Mouse (Mus musculus) kidney, embryonic 15.5 days (tissue): ENCODE data around the gene Gm5416. TPM values are rescaled to one million over a fixed set of nuclear protein-coding genes. Genes with fewer than 3 reads are reported as not detected.
"Not testable (repeated sequence)": the region's sequence is repeated elsewhere in the genome, so short reads cannot be mapped to it uniquely, and the experiment has no call there.

Source experiments
- ATAC-seq: fragments of 200-750 bp; cut with Nextera tagmentation; replicated peaks from 2 replicates; pipeline ENCODE4 v1.8.0; 2017; ENCODE audit warnings: moderate TSS enrichment; ENCODE audit not compliant: low FRiP score
- H3K27ac ChIP-seq: fragments of 300-500 bp; sonication (generic); 2 replicates; pipeline ENCODE4 v1.5.1; 2015; ENCODE audit warnings: mild to moderate bottlenecking, inconsistent platforms
- H3K27me3 ChIP-seq: fragments of 300-500 bp; sonication (generic); 2 replicates; pipeline ENCODE4 v1.6.1; 2015; ENCODE audit warnings: inconsistent platforms
- H3K36me3 ChIP-seq: fragments of 300-500 bp; sonication (generic); 2 replicates; pipeline ENCODE4 v1.6.1; 2015; ENCODE audit warnings: inconsistent platforms
- H3K4me1 ChIP-seq: fragments of 300-500 bp; sonication (generic); 2 replicates; pipeline ENCODE4 v1.6.1; 2015; ENCODE audit warnings: inconsistent platforms
- H3K4me2 ChIP-seq: fragments of 300-500 bp; sonication (generic); 2 replicates; pipeline ENCODE4 v1.6.1; 2015; ENCODE audit warnings: moderate library complexity, mild to moderate bottlenecking, inconsistent platforms
- H3K4me3 ChIP-seq: fragments of 300-500 bp; sonication (generic); replicated peaks from 2 replicates; pipeline ENCODE4 v1.5.1; 2015; ENCODE audit warnings: mild to moderate bottlenecking, inconsistent platforms
- H3K9ac ChIP-seq: fragments of 300-500 bp; sonication (generic); 2 replicates; pipeline ENCODE4 v1.6.1; 2015; ENCODE audit warnings: mild to moderate bottlenecking, inconsistent platforms
- H3K9me3 ChIP-seq: fragments of 300-500 bp; sonication (generic); replicated peaks from 2 replicates; pipeline ENCODE4 v1.6.1; 2016; ENCODE audit warnings: inconsistent platforms
- WGBS: fragments of 180-500 bp; shearing (Covaris S2); methylation state at CpG from one replicate; pipeline ENCODE4 v1.1.7; 2015; ENCODE audit warnings: mixed read lengths; 5-methylcytosine and 5-hydroxymethylcytosine counted together
- polyA plus RNA-seq: library from polyadenylated mRNA; unstranded; fragments of >200 nt; fragmentation: Nextera tagmentation; extraction: Ambion mirVana; gene quantifications from 2 replicates; pipeline ENCODE4 v1.2.1, GENCODE M21; 2015

Gm5416 gene
- not detected in 2 replicates for polyA plus RNA-seq

DNA sequence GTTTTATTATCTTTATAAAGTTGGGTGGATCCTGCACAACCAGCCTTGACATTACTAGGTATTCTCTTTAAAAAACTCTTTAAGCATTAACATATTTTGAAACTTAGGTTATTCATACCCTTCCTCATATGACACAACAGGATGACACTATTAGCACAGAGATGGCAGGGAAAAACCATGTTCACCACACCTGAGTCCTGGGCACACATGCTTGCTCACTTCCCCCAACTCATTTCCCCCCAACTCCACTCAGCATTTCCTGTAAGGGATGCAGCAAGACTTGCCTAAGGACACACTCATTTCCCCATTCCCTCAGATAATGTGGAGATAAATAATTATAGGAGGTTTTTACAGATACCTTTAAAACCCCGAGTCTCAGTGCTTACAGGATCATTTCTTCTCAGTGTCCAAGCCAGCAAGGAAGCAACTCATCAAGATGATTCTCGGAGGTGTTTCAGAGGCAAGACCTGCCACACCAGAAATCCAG is at the start of gene Gm5416:
TSS of gene Gm5416 (plus strand) at position 437 of the 487 bp plus-strand sequence.
- WGBS = 81% methylated on average over 2 of the region's 2 CpGs
- Histone ChIP-seq H3K4me3 (no peak within 1 kb of the TSS), H3K36me3 (no peaks in the 10 kb centered on the region), H3K9ac (no peak within 1 kb of the TSS), H3K27ac (no peak within 1 kb of the TSS), H3K9me3 (no peaks in the 10 kb centered on the region), H3K27me3 (no peaks in the 10 kb centered on the region), H3K4me1 (no peaks in the 10 kb centered on the region), H3K4me2 (no peak within 1 kb of the TSS)
- no peak for ATAC-seq

DNA sequence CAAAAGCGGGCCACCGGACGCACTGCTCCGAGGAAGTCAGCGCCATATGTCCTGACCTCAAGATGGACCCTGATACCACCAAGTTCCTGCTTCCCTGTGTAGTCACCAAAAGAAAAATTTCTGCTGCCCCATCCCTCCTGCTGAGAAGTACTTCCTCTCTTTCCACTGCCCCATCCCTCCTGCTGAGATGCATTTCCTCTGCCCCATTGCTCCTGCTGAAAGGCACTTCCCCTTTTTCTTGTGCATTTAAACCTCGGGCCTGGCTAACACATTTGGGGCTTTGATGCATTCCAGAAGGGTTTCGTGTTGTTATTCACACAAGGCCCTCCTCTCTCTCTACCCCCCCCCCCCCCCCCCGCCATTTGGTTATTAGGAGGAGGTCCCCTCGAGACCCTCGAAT is 42.4 kb upstream of the Gm5416 start:
- H3K36me3 ChIP-seq, H3K27me3 ChIP-seq, H3K9me3 ChIP-seq, H3K4me3 ChIP-seq, H3K4me1 ChIP-seq, ATAC-seq, H3K9ac ChIP-seq, H3K27ac ChIP-seq, H3K4me2 ChIP-seq: not testable (repeated sequence)
- WGBS = 92% methylated on average over 9 of the region's 10 CpGs

DNA sequence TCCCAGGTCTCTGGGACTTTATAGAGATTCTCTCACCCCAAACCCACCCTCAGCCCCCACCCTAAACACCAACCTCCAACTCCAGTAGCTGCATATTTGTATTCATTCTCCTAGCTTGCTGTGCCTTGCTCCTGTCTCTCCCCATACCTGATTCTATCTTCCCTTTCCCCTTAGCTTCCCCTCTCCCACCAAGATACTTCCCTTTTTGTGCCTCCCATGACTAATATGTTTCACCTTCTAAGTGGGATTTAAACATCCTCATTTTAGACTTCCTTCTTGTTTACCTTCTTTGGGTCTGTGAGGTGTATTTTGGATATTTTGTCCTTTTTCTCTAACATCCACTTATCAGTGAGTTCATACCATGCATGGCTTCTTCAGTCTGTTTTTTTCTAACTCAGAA is 34.1 kb upstream of the Gm5416 start:
- Histone ChIP-seq H3K27ac (no peak overlapping the region), H3K27me3 (no peaks in the 10 kb centered on the region), H3K36me3 (no peaks in the 10 kb centered on the region), H3K4me2 (no peak overlapping the region), H3K9ac (no peak overlapping the region), H3K9me3 (no peaks in the 10 kb centered on the region), H3K4me3 (no peak overlapping the region), H3K4me1 (no peaks in the 10 kb centered on the region)
- no peak for ATAC-seq

DNA sequence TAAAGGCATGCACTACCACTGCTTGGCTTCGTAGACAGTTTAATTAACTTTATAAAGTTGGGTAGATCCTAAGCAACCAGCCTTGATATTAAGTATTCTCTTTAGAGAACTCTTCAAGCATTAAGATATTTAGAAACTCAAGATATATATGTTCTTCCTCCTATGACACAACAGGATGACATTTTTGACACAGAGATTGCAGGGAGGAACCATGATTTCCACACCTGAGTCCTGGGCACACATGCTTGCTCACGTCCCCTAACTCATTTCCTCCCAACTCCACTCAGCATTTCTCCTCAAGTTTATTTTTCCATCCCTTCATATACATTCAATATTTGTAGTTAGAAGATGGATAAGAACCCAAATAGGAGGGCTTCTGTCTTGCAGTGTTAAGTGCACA is 30.3 kb upstream of the Gm5416 start:
- Histone ChIP-seq H3K36me3 (no peaks in the 10 kb centered on the region), H3K9me3 (no peaks in the 10 kb centered on the region), H3K27ac (no peak overlapping the region), H3K9ac (no peak overlapping the region), H3K4me1 (no peaks in the 10 kb centered on the region), H3K4me3 (no peak overlapping the region), H3K4me2 (no peak overlapping the region), H3K27me3 (no peaks in the 10 kb centered on the region)
- no peak for ATAC-seq
- WGBS = 86% methylated on average over 2 of the region's 2 CpGs

DNA sequence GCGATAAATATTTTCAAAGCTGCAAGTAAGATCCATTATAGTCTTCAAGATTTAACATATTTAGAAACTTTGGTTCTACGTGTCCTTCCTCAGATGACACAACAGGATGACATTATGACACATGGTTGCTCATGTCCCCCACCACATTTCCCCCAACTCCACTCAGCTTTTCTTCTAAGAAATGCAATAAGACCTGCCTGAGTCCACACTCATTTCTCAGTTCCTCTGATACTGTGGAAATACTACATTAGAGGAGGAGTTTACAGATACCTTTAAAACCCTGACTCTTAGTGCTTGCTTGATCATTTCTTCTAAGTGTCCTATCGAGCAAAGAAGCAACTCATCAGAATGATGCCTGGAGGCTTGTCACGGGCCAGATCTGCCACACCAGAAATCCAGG is 26.3 kb upstream of the Gm5416 start, which contains the start of gene Gm5483:
TSS of gene Gm5483 (plus strand) at position 301 of the 400 bp plus-strand sequence.
- H3K9me3 ChIP-seq, ATAC-seq, H3K9ac ChIP-seq, H3K27me3 ChIP-seq, H3K4me3 ChIP-seq, H3K4me2 ChIP-seq, H3K36me3 ChIP-seq, H3K4me1 ChIP-seq, H3K27ac ChIP-seq: not testable (repeated sequence)
- WGBS = 85% methylated on average over 4 of the region's 4 CpGs

DNA sequence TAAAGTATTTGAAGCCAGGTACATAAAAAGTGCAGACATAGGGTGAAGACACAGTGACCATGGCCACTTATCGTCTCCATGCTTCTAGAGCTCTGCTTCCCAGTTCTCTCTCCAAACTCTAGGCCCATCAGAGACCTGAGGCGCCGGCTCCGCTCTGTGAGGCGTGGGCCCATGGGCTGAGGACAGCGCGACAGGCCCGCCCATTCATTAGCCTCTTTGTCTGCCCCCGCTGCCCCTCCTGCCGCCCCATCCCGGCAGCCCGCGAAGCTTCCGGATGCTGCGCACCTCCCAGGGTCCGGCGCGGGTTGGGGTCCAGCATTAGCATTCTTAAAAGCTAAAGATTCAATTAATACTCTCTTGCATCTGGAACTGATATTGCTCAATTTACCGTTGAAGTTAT is 11.0 kb upstream of the Gm5416 start:
- no peaks in the 10 kb centered on the region for H3K36me3 ChIP-seq
- H3K9ac ChIP-seq = no peak overlapping the region
- H3K27me3 ChIP-seq = no peaks in the 10 kb centered on the region
- no peak overlapping the region for H3K4me3 ChIP-seq
- no peaks in the 10 kb centered on the region for H3K4me1 ChIP-seq
- peak overlapping the region; percentile 23; the same call in 1 of the 2 replicates for H3K4me2 ChIP-seq
- no peaks in the 10 kb centered on the region for H3K9me3 ChIP-seq
- no peak for ATAC-seq
- WGBS = 51% methylated on average over 19 of the region's 19 CpGs
- H3K27ac ChIP-seq = no peak overlapping the region

DNA sequence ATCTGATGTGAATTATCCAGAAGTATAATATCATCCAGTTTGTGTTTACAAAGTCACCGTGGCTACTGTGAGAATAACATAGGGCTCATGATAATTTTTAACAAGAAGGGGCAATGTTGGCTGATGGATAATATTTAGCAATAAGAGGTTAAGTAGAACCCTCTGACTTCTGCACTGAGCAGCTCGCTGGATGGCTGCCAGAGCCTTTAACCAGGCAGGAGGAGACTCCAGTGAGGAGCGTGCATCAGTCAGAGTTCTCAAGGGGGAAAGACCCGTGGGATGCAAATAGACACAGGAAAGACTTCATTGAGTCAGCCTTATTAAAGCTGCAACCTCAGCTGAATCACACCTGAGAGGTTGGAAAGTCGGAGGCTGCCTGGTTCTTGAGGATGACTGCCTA is 6.4 kb upstream of the Gm5416 start:
- WGBS = 72% methylated on average over 5 of the region's 5 CpGs
- ATAC-seq = no peak
- Histone ChIP-seq H3K4me1 (no peaks in the 10 kb centered on the region), H3K4me2 (no peak overlapping the region), H3K27ac (no peak overlapping the region), H3K36me3 (no peaks in the 10 kb centered on the region), H3K9ac (no peak overlapping the region), H3K9me3 (no peaks in the 10 kb centered on the region), H3K4me3 (no peak overlapping the region), H3K27me3 (no peaks in the 10 kb centered on the region)

DNA sequence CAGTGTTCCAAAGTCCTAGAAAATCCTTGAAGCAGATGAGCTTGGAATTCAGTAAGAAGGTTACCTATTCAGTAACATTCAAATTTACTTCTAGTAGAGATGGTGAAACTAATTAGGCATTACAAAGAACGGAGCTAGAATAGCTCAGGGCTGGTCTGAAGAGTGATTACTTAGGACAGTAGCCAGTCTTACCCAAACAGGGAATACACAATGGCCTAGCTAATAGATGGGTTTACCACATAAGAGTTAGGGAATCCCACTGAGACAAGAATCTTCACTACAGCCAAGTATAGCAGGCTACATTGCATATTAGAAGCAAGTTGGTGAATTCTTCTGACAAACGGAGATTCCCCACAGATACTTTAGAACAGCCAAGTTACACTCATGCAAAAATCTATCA is 4.5 kb upstream of the Gm5416 start:
- H3K4me2 ChIP-seq, H3K9ac ChIP-seq, H3K27ac ChIP-seq, H3K4me3 ChIP-seq, H3K36me3 ChIP-seq, H3K9me3 ChIP-seq, ATAC-seq, H3K27me3 ChIP-seq, H3K4me1 ChIP-seq: not testable (repeated sequence)
- 55% methylated on average over 2 of the region's 2 CpGs for WGBS

DNA sequence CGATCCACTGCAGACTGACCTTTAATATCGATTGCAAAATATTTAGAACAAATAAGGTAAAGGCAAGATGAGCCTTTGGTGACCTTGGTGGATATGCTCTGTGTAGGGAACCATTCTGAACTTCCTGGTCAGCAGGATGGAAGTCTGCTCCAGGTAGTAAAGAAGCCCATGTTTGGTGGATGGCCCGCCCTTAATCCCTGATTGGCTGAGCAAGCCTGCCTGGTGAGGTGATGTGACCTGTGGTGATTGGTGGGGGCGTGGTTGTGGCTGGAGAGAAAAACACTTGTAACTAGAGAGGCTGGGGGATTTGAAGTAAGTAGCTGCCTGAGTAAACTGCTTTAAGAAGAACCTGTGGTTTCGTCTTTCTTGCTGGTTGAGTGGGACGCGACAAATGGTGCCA is 11.0 kb downstream of the Gm5416 start, which contains the start of gene 2010005H15Rik:
TSS of gene 2010005H15Rik (plus strand) at position 301 of the 400 bp plus-strand sequence.
- WGBS = 93% methylated on average over 7 of the region's 7 CpGs
- H3K4me2 ChIP-seq, H3K27ac ChIP-seq, ATAC-seq, H3K4me3 ChIP-seq, H3K27me3 ChIP-seq, H3K9me3 ChIP-seq, H3K4me1 ChIP-seq, H3K9ac ChIP-seq, H3K36me3 ChIP-seq: not testable (repeated sequence)

DNA sequence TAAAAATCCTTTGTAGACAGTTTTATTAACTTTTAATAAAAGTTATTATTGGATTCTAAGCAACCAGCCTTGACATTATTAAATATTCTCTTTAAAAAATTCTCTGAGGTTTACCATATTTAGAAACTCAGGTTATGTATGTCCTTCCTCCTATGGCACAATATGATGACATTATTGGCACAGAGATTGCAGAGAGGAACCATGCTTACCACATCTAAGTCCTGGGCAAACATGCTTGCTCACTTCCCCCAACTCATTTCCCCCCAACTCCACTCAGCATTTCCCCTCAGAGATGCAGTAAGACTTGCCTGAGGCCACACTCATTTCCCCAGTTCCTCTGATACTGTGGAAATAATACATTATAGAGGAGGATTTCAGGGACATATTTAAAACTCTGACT is 50.4 kb downstream of the Gm5416 start:
- not testable (repeated sequence) for H3K27me3 ChIP-seq, H3K4me3 ChIP-seq, ATAC-seq

More for the DNA sequence above, 50.4 kb downstream of the Gm5416 start:
- H3K9me3 ChIP-seq, H3K27ac ChIP-seq, H3K4me2 ChIP-seq, H3K36me3 ChIP-seq, H3K9ac ChIP-seq, H3K4me1 ChIP-seq: not testable (repeated sequence)

Other genes with a start within 250 kb of the Gm5416 start
- 36.8 and 38.8 TPM in 2 replicates for gene Kpna1, start 231.7 kb upstream of the Gm5416 start, polyA plus RNA-seq
- gene Wdr5b, start 169.2 kb upstream of the Gm5416 start, polyA plus RNA-seq = 8.9 and 9.9 TPM in 2 replicates
- 319 and 327 TPM in 2 replicates for gene Fam162a, start 138.8 kb upstream of the Gm5416 start, polyA plus RNA-seq
- 79.3 and 91.9 TPM in 2 replicates for gene Ccdc58, start 138.7 kb upstream of the Gm5416 start, polyA plus RNA-seq
- gene Csta1, start 79.2 kb upstream of the Gm5416 start, polyA plus RNA-seq = 0.05 and 0.14 TPM in 2 replicates
- gene Stfa2l1, start 53.6 kb upstream of the Gm5416 start, polyA plus RNA-seq = 1.2 and 1.9 TPM in 2 replicates
- 2.4 and 4.9 TPM in 2 replicates for gene Gm5483, start 26.2 kb upstream of the Gm5416 start, polyA plus RNA-seq
- gene 2010005H15Rik, start 11.1 kb downstream of the Gm5416 start, polyA plus RNA-seq = not detected in 2 replicates
- 9.0 and 11.3 TPM in 2 replicates for gene Stfa1, start 66.5 kb downstream of the Gm5416 start, polyA plus RNA-seq
- gene BC117090, start 123.9 kb downstream of the Gm5416 start, polyA plus RNA-seq = not detected in 2 replicates
- 8.6 and 11.6 TPM in 2 replicates for gene BC100530, start 157.3 kb downstream of the Gm5416 start, polyA plus RNA-seq
- gene Stfa2, start 198.1 kb downstream of the Gm5416 start, polyA plus RNA-seq = 1.3 and 1.5 TPM in 2 replicates
- gene Stfa3, start 245.0 kb downstream of the Gm5416 start, polyA plus RNA-seq = 2.4 and 3.7 TPM in 2 replicates